Mouse (Mus musculus) brain, embryonic 18.5 days (tissue): ENCODE results near the gene Bend4.

Experiments used
- DNase-seq: peaks from one replicate; pipeline ENCODE4 v3.0.0-alpha.2; 2012; ENCODE audit warnings: low read depth, low spot score

Bend4 gene

GRCm38 (mm10) chr5:67427443-67428360 lies at the start of gene Bend4:
Gene Bend4 (minus strand): TSS chr5:67428310.
- peak; percentile 72 for DNase-seq

GRCm38 (mm10) chr5:67473723-67474122 lies 45.6 kb upstream of the Bend4 start:
- peak; percentile 16 for DNase-seq

- no peak for DNase-seq
Measured at GRCm38 (mm10) chr5:67473094-67473493, 45.0 kb upstream of the Bend4 start.

GRCm38 (mm10) chr5:67466866-67467530 lies 38.9 kb upstream of the Bend4 start:
- DNase-seq = no peak

GRCm38 (mm10) chr5:67464899-67465298 lies 36.8 kb upstream of the Bend4 start:
- no peak for DNase-seq

GRCm38 (mm10) chr5:67463636-67464035 lies 35.5 kb upstream of the Bend4 start:
- no peak for DNase-seq

- no peak for DNase-seq
Measured at GRCm38 (mm10) chr5:67462331-67462730, 34.2 kb upstream of the Bend4 start.

- DNase-seq = no peak
Measured at GRCm38 (mm10) chr5:67456841-67457240, 28.7 kb upstream of the Bend4 start.

GRCm38 (mm10) chr5:67454282-67454681 lies 26.2 kb upstream of the Bend4 start:
- DNase-seq = no peak

- DNase-seq = no peak
Measured at GRCm38 (mm10) chr5:67449957-67450630, 22.0 kb upstream of the Bend4 start.

GRCm38 (mm10) chr5:67446526-67446925 lies 18.4 kb upstream of the Bend4 start:
- no peak for DNase-seq

- DNase-seq = no peak
Measured at GRCm38 (mm10) chr5:67444217-67445050, 16.3 kb upstream of the Bend4 start.

- no peak for DNase-seq
Measured at GRCm38 (mm10) chr5:67442813-67443450, 14.8 kb upstream of the Bend4 start.

GRCm38 (mm10) chr5:67440563-67440962 lies 12.5 kb upstream of the Bend4 start:
- DNase-seq = no peak

- DNase-seq = no peak
Measured at GRCm38 (mm10) chr5:67437403-67437802, 9.3 kb upstream of the Bend4 start.

GRCm38 (mm10) chr5:67426478-67427442 lies 1.4 kb downstream of the Bend4 start:
- DNase-seq = no peak

- no peak for DNase-seq
Measured at GRCm38 (mm10) chr5:67426011-67426410, 2.1 kb downstream of the Bend4 start.

GRCm38 (mm10) chr5:67424636-67425035 lies 3.5 kb downstream of the Bend4 start:
- DNase-seq = no peak

- no peak for DNase-seq
Measured at GRCm38 (mm10) chr5:67423963-67424362, 4.1 kb downstream of the Bend4 start.

- DNase-seq = no peak
Measured at GRCm38 (mm10) chr5:67423326-67423725, 4.8 kb downstream of the Bend4 start.
